ENCODE assay signal across 11 mouse cellular contexts in genomic region chr12:85348338-85348737, GRCm38 (mm10). TPM values are rescaled to one million over a fixed set of nuclear protein-coding genes. Genes with fewer than 3 reads are reported as not detected.
DNase-seq lines count a peak whose midpoint lies in the region; ATAC-seq and TF ChIP-seq lines count a peak whose summit lies in the region.
"Had no signal": no experiment of that assay in that cellular context is flagged by ENCODE, and none has a peak within 500 bp of the region (broad histone marks: within the 10 kb centered on the region; RNA-seq: fewer than 3 reads in every experiment).

No protein-coding gene starts in this region.

- no peak for TF ChIP-seq EP300 in heart, postnatal 0 days (IDR thresholded peaks at IDR 0.05; ENCODE audit: low read depth)

- H3K27ac ChIP-seq in bone marrow macrophage, adult 2 months (ENCODE audit: insufficient read depth, low read depth, low read length), result peak overlapping the region; percentile 98
- H3K27ac ChIP-seq in heart, postnatal 0 days (ENCODE audit: low read depth), result peak overlapping the region; percentile 72
- H3K27ac ChIP-seq: hindbrain, embryonic 10.5 days had no signal

- WGBS in heart, postnatal 0 days, result 57% methylated on average over 6 of the region's 6 CpGs

- peak; percentile 36; the same call in 1 of the 2 replicates for ATAC-seq in heart, postnatal 0 days (ENCODE audit: insufficient read depth, low read depth)

- H3K4me3 ChIP-seq in bone marrow macrophage, adult 2 months (ENCODE audit: insufficient read depth, low read length), result no peak overlapping the region
- H3K4me3 ChIP-seq in heart, postnatal 0 days (ENCODE audit: low read depth, low read length), result no peak overlapping the region
- H3K4me3 ChIP-seq: hindbrain, embryonic 10.5 days had no signal

- no peaks in the 10 kb centered on the region for H3K9me3 ChIP-seq in heart, postnatal 0 days (replicated peaks; ENCODE audit: control insufficient read depth, low read length)
- H3K9me3 ChIP-seq: hindbrain, embryonic 10.5 days had no signal

- H3K27me3 ChIP-seq in heart, postnatal 0 days (ENCODE audit: control insufficient read depth, insufficient read depth, low read length), result no peaks in the 10 kb centered on the region

- no peak overlapping the region for H3K9ac ChIP-seq in heart, postnatal 0 days (replicated peaks; ENCODE audit: low read depth, low read length)

- no peak for TF ChIP-seq POLR2A in bone marrow macrophage, adult 2 months (IDR thresholded peaks at IDR 0.05; ENCODE audit: borderline replicate concordance, low read depth, low read length)

- peaks cover 47% of the 10 kb centered on the region for H3K36me3 ChIP-seq in heart, postnatal 0 days (replicated peaks; ENCODE audit: control insufficient read depth, insufficient read depth, low read length)

- no peak for TF ChIP-seq CTCF in bone marrow macrophage, adult 2 months (IDR thresholded peaks at IDR 0.05; ENCODE audit: low read depth, low read length)
- TF ChIP-seq CTCF in heart, postnatal 0 days (IDR thresholded peaks at IDR 0.05; ENCODE audit: low read depth), result no peak

- DNase-seq in kidney, adult 9 months, result peak; percentile 53
- no peak for DNase-seq in kidney, postnatal 10 days
- peak; percentile 70 for DNase-seq in heart, postnatal 0 days (ENCODE audit: low spot score)
- peak; percentile 54 for DNase-seq in lung, postnatal 25 days (ENCODE audit: low spot score)
- no peak for DNase-seq in thymus, postnatal 14 days
- DNase-seq in layer of hippocampus, adult 18-20 months (ENCODE audit: low spot score in 2 of 2), result no peak
- no peak for DNase-seq in left cerebral cortex, adult 11 months (ENCODE audit: low spot score)
- DNase-seq: cerebellum, adult 18-20 months had no signal

- peaks cover 70% of the 10 kb centered on the region for H3K4me1 ChIP-seq in bone marrow macrophage, adult 2 months (ENCODE audit: control insufficient read depth, insufficient read depth, low read length)
- H3K4me1 ChIP-seq in heart, postnatal 0 days (ENCODE audit: control insufficient read depth, insufficient read depth), result peaks cover 3% of the 10 kb centered on the region; the same call in 1 of the 2 replicates
- H3K4me1 ChIP-seq: hindbrain, embryonic 10.5 days had no signal

- no peak overlapping the region for H3K4me2 ChIP-seq in heart, postnatal 0 days (ENCODE audit: low read depth, low read length)

RNA-seq across cellular contexts. Expression of gene Nek9, which starts 9.2 kb away (rescaled TPM):
- polyA plus RNA-seq in bone marrow macrophage, adult 2 months (2012; ENCODE audit: insufficient read depth, insufficient read length, missing spikeins), result 46.6 and 52.4 TPM in 2 replicates
- total RNA-seq in heart, postnatal 0 days (2014; rRNA removed; ENCODE audit: low replicate concordance), result 29.2 and 45.2 TPM in 2 replicates
- 12.5 and 14.2 TPM in 2 replicates for polyA plus RNA-seq in heart, postnatal 0 days (2015; fragmentation: Nextera tagmentation; extraction: Ambion mirVana)
- 10 to 100 TPM; 34.1 to 35.2 TPM for total RNA-seq in layer of hippocampus, adult 18-20 months (2021)

RNA-seq across cellular contexts. Expression of gene Tmed10, which starts 26.3 kb away (rescaled TPM):
- polyA plus RNA-seq in bone marrow macrophage, adult 2 months (2012; ENCODE audit: insufficient read depth, insufficient read length, missing spikeins), result 291 and 303 TPM in 2 replicates
- 48.2 and 49.7 TPM in 2 replicates for total RNA-seq in heart, postnatal 0 days (2014; rRNA removed; ENCODE audit: low replicate concordance)
- 216 and 218 TPM in 2 replicates for polyA plus RNA-seq in heart, postnatal 0 days (2015; fragmentation: Nextera tagmentation; extraction: Ambion mirVana)
- 100 to 1,000 TPM; 164 to 170 TPM for total RNA-seq in layer of hippocampus, adult 18-20 months (2021)

RNA-seq across cellular contexts. Expression of gene Zc2hc1c, which starts 59.9 kb away (rescaled TPM):
- not detected in 2 replicates for polyA plus RNA-seq in bone marrow macrophage, adult 2 months (2012; ENCODE audit: insufficient read depth, insufficient read length, missing spikeins)
- total RNA-seq in heart, postnatal 0 days (2014; rRNA removed; ENCODE audit: low replicate concordance), result 0.80 and 0.85 TPM in 2 replicates
- 1.1 TPM in 2 replicates for polyA plus RNA-seq in heart, postnatal 0 days (2015; fragmentation: Nextera tagmentation; extraction: Ambion mirVana)
- total RNA-seq in layer of hippocampus, adult 18-20 months (2021), result 1 to 10 TPM; 1.1 to 1.4 TPM
- total RNA-seq: megakaryocyte-erythroid progenitor cell, adult 5-6 weeks had no signal

Comparison
In these comparisons a context has a peak if more than half of its experiments do, and no peak if none do; other contexts are left out.
1. DNase-seq: peak in kidney, adult 9 months (single experiment), heart, postnatal 0 days (single experiment) and lung, postnatal 25 days (single experiment); none in kidney, postnatal 10 days (single experiment), thymus, postnatal 14 days (single experiment), layer of hippocampus, adult 18-20 months (0 of 2) and left cerebral cortex, adult 11 months (single experiment).